Mouse (Mus musculus) kidney, embryonic 14.5 days (tissue): ENCODE data around the gene Fnbp1. TPM values are rescaled to one million over a fixed set of nuclear protein-coding genes. Genes with fewer than 3 reads are reported as not detected.

Source experiments
- ATAC-seq: fragments of 200-750 bp; cut with Nextera tagmentation; 2 replicates; pipeline ENCODE4 v1.8.0; 2017; ENCODE audit warnings: moderate number of reproducible peaks, mild to moderate bottlenecking, moderate TSS enrichment, moderate library complexity; ENCODE audit not compliant: low FRiP score, low TSS enrichment
- H3K27ac ChIP-seq: fragments of 300-500 bp; sonication (generic); 2 replicates; pipeline ENCODE4 v1.5.1; 2014; ENCODE audit warnings: low read depth, mild to moderate bottlenecking, low read length, moderate library complexity, mixed read lengths
- H3K27me3 ChIP-seq: fragments of 300-500 bp; sonication (generic); 2 replicates; pipeline ENCODE4 v1.6.1; 2014; ENCODE audit warnings: mild to moderate bottlenecking, low read length; ENCODE audit not compliant: control insufficient read depth, insufficient read depth
- H3K36me3 ChIP-seq: fragments of 300-500 bp; sonication (generic); 2 replicates; pipeline ENCODE4 v1.6.1; 2014; ENCODE audit warnings: low read length, mixed read lengths; ENCODE audit not compliant: control insufficient read depth, insufficient read depth
- H3K4me1 ChIP-seq: fragments of 300-500 bp; sonication (generic); 2 replicates; pipeline ENCODE4 v1.6.1; 2014; ENCODE audit warnings: low read length, mixed read lengths; ENCODE audit not compliant: control insufficient read depth, insufficient read depth
- H3K4me2 ChIP-seq: fragments of 300-500 bp; sonication (generic); replicated peaks from 2 replicates; pipeline ENCODE4 v1.6.1; 2014; ENCODE audit warnings: low read depth, mild to moderate bottlenecking, low read length
- H3K4me3 ChIP-seq: fragments of 300-500 bp; sonication (generic); 2 replicates; pipeline ENCODE4 v1.5.1; 2014; ENCODE audit warnings: mild to moderate bottlenecking, low read length
- H3K9ac ChIP-seq: fragments of 300-500 bp; sonication (generic); 2 replicates; pipeline ENCODE4 v1.6.1; 2014; ENCODE audit warnings: low read depth, mild to moderate bottlenecking, low read length, moderate library complexity
- H3K9me3 ChIP-seq: fragments of 300-500 bp; sonication (generic); 2 replicates; pipeline ENCODE4 v1.6.1; 2016; ENCODE audit warnings: low read length; ENCODE audit not compliant: control insufficient read depth
- WGBS: fragments of 180-500 bp; shearing (Covaris S2); extraction: QIAGEN DNeasy Blood & Tissue Kit; methylation state at CpG from one replicate; pipeline ENCODE4 v1.1.7; 2014; 5-methylcytosine and 5-hydroxymethylcytosine counted together
- polyA plus RNA-seq: library from polyadenylated mRNA; unstranded; fragments of >200 nt; fragmentation: Nextera tagmentation; extraction: Ambion mirVana; gene quantifications from 2 replicates; pipeline ENCODE4 v1.2.1, GENCODE M21; 2014

Fnbp1 gene
- polyA plus RNA-seq, 1 experiment from 2014 or later, result 24.1 TPM

DNA sequence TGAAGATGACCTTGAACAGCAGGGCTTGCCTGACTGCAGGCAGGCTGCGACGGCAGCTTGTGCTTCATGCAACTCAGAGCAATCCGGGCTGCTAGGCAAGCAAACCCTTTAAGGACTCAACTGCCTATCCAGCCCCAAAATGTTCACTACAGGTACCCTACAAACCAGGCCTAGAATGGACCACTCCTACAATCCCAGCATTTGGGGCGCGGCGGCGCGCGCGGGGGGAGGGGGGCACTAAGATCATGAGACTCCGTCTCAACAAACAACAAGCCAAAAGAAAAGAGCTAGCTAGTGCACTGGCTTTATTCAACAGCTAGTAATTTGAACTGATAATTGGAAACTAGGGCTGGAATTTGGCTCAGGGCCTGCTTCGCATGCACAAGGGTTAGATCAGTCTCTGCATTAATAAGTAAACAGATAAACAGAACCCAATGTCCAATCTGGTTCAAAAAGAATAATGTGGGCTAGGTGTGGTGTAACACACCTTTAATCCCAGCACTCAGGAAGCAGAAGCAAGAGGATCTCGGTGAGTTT, 74.7 kb downstream of the Fnbp1 start:
- H3K4me2 ChIP-seq, result no peak overlapping the region
- no peaks in the 10 kb centered on the region for H3K27me3 ChIP-seq
- H3K27ac ChIP-seq, result no peak overlapping the region
- no peak overlapping the region for H3K9ac ChIP-seq
- H3K36me3 ChIP-seq, result no peaks in the 10 kb centered on the region
- H3K9me3 ChIP-seq, result no peaks in the 10 kb centered on the region
- ATAC-seq, result no peak
- no peak overlapping the region for H3K4me3 ChIP-seq
- H3K4me1 ChIP-seq, result peaks cover 24% of the 10 kb centered on the region
- 91% methylated on average over 13 of the region's 13 CpGs for WGBS

- no peak overlapping the region for H3K9ac ChIP-seq
- H3K36me3 ChIP-seq, result no peaks in the 10 kb centered on the region
- no peaks in the 10 kb centered on the region for H3K27me3 ChIP-seq
- no peaks in the 10 kb centered on the region for H3K9me3 ChIP-seq
- ATAC-seq, result no peak
- H3K27ac ChIP-seq, result no peak overlapping the region
- H3K4me3 ChIP-seq, result no peak overlapping the region
- H3K4me2 ChIP-seq, result no peak overlapping the region
- H3K4me1 ChIP-seq, result peaks cover 24% of the 10 kb centered on the region
- 83% methylated on average over 11 of the region's 11 CpGs for WGBS
These were observed 75.6 kb downstream of the Fnbp1 start for GRCm38 (mm10) chr2:31066019-31066789.

DNA sequence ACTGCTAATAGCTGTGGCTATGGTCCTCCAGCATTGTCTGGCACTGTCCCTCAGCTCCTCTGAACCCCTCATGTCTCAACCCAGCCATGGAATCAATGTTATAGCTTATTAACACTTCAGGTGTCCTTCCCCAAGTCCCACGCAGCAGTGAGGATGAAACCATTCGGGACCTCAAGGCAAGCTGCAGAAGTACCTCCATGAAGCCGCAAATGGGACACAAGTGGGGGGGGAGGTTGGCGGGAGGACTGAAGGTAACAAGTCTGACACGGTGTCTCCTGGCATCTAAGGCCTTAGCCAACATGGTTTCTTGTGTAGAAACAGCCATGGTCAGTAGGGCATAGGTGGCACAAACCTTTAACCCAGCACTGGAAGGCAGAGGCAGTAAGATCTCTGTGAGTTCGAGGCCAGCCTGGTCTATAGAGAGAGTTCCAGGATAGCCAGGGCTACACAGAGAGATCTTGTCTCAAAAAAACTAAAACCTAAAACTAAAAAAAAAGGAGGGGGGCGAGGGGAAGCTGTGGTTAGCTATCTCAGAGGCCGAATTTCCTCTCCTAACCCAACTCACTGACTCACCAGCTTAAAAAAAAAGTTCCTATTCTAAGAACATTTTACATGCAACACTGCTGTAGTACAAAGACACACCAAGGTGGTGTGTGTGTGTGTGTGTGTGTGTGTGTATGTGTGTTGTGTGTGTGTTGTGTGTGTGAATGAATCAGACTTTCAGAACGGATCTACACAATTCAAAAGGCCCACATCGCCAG, 79.8 kb downstream of the Fnbp1 start:
- ATAC-seq, result no peak
- H3K4me1 ChIP-seq, result no peaks in the 10 kb centered on the region; the same call in 1 of the 2 replicates
- no peaks in the 10 kb centered on the region for H3K27me3 ChIP-seq
- no peak overlapping the region for H3K27ac ChIP-seq
- no peak overlapping the region for H3K9ac ChIP-seq
- 95% methylated on average over 10 of the region's 10 CpGs for WGBS
- no peaks in the 10 kb centered on the region for H3K9me3 ChIP-seq
- H3K36me3 ChIP-seq, result peaks cover 12% of the 10 kb centered on the region; the same call in 1 of the 2 replicates
- no peak overlapping the region for H3K4me2 ChIP-seq
- H3K4me3 ChIP-seq, result no peak overlapping the region

- WGBS, result 84% methylated on average over 28 of the region's 28 CpGs
- H3K4me3 ChIP-seq, result no peak overlapping the region
- H3K9ac ChIP-seq, result no peak overlapping the region
- no peaks in the 10 kb centered on the region for H3K4me1 ChIP-seq
- peaks cover 21% of the 10 kb centered on the region for H3K36me3 ChIP-seq
- H3K27ac ChIP-seq, result no peak overlapping the region
- H3K4me2 ChIP-seq, result no peak overlapping the region
- ATAC-seq, result no peak
- 0 out of 2 replicates have a peak, but pooled peaks cover 3% of the 10 kb centered on the region for H3K9me3 ChIP-seq
- no peaks in the 10 kb centered on the region for H3K27me3 ChIP-seq
These were observed 80.7 kb downstream of the Fnbp1 start for GRCm38 (mm10) chr2:31060787-31061730.

DNA sequence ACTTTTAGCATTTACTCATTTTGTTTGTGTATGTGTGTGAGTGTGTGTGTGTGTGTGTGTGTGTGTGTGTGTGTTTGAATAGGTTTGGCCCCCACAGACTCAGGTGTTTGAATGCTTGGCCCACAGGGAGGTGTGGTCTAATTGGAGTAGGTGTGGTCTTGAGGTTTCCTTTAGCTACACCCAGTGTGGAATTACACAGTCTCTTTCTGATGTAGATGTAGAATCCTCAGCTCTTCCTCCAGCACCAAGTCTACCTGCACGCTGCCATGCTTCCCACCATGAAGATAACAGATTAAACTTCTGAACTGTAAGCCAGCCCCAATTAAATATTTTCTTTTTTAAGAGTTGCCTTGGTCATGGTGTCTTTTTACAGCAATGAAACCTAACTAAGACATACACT, 81.5 kb downstream of the Fnbp1 start:
- Histone ChIP-seq H3K27me3 (no peaks in the 10 kb centered on the region), H3K4me3 (no peak overlapping the region), H3K9ac (no peak overlapping the region), H3K27ac (no peak overlapping the region), H3K36me3 (peaks cover 28% of the 10 kb centered on the region), H3K4me2 (no peak overlapping the region), H3K4me1 (no peaks in the 10 kb centered on the region), H3K9me3 (0 out of 2 replicates have a peak, but pooled peaks cover 5% of the 10 kb centered on the region)
- 96% methylated on average over 1 of the region's 1 CpGs for WGBS
- ATAC-seq, result no peak

DNA sequence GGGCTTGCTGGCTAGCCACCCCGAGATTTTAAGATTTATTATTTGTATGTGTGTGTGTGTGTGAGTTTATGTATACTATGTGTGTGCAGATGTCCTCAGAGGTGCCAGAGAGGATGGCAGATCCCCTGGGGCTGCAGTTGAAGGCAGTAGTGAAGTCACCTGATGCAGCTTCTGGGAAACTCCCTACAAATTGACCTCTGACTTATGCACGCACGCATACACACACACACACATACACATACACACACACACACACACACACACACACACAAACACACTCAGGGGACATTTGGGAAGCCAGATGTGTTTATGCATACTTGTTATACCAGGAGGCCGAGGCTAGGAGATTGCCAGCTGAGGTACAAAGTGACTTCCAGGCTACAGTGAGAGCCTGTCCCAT, 83.4 kb downstream of the Fnbp1 start:
- Histone ChIP-seq H3K9me3 (0 out of 2 replicates have a peak, but pooled peaks cover 5% of the 10 kb centered on the region), H3K27me3 (no peaks in the 10 kb centered on the region), H3K4me2 (no peak overlapping the region), H3K4me1 (no peaks in the 10 kb centered on the region), H3K27ac (no peak overlapping the region), H3K36me3 (peaks cover 42% of the 10 kb centered on the region), H3K9ac (no peak overlapping the region), H3K4me3 (no peak overlapping the region)
- WGBS, result 84% methylated on average over 4 of the region's 4 CpGs
- no peak for ATAC-seq

DNA sequence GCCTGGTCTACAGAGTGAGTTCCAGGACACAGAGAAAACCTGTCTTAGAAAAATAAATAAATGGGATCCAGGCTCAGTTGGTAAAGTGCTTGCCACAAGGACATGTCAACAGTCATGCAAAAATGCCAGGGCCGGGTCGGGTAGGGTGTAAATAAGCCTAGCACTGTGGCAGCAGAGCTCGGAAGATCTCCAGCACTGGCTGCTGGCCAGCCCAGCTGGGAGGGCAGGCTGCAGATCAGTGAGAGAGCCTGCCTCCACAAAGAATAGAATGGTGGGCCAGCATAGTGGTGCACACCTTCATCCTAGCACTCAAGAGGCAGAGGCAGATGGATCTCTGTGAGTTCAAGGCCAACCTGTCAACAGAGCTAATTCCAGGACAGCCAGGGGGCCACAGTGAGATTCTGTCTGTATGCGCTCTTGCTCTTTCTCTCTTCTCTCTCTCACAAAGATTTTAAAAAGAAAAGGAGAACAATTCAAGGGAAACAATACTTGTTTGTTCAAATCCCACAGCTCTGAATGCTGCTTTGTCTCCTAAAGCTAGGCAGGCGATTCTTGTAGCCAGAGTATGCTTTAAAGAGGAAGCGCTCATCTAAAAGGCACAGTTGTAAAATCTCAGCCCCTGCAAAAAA, 84.1 kb downstream of the Fnbp1 start:
- no peaks in the 10 kb centered on the region for H3K27me3 ChIP-seq
- no peak for ATAC-seq
- H3K9me3 ChIP-seq, result 0 out of 2 replicates have a peak, but pooled peaks cover 5% of the 10 kb centered on the region
- H3K4me3 ChIP-seq, result no peak overlapping the region
- no peak overlapping the region for H3K4me2 ChIP-seq
- no peaks in the 10 kb centered on the region for H3K4me1 ChIP-seq
- H3K36me3 ChIP-seq, result peaks cover 47% of the 10 kb centered on the region
- WGBS, result 86% methylated on average over 6 of the region's 6 CpGs
- no peak overlapping the region for H3K9ac ChIP-seq
- no peak overlapping the region for H3K27ac ChIP-seq

DNA sequence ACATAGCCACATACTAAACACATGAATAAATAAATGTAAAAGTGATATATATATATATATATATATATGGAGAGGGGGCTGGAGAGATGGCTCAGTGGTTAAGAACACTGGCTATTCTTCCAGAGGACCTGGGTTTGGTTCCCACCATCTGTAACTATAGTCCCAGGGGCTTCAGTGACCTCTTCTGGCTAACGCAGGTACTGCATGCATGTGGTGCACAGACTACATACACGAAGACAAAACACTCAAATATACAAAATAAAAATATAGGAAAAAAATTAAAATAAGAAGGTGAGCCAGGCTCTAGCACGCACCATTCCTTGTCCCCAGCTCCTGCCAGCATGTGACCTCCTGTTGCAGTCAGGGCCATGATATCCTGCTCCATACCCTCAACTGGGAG, 85.7 kb downstream of the Fnbp1 start:
- ATAC-seq, result no peak
- Histone ChIP-seq H3K27me3 (no peaks in the 10 kb centered on the region), H3K4me3 (no peak overlapping the region), H3K9me3 (0 out of 2 replicates have a peak, but pooled peaks cover 5% of the 10 kb centered on the region), H3K27ac (no peak overlapping the region), H3K9ac (no peak overlapping the region), H3K36me3 (peaks cover 58% of the 10 kb centered on the region), H3K4me1 (no peaks in the 10 kb centered on the region), H3K4me2 (no peak overlapping the region)
- 93% methylated on average over 3 of the region's 3 CpGs for WGBS
